Comparison of ENCODE assay signal across 8 mouse cellular contexts in genomic region chr4:129130755-129131303, GRCm38 (mm10). TPM values are rescaled to one million over a fixed set of nuclear protein-coding genes. Genes with fewer than 3 reads are reported as not detected.
DNase-seq lines count a peak whose midpoint lies in the region; ATAC-seq and TF ChIP-seq lines count a peak whose summit lies in the region.

No protein-coding gene starts in this region.

- no peaks in the 10 kb centered on the region for H3K9me3 ChIP-seq in intestine, embryonic 15.5 days
- no peaks in the 10 kb centered on the region for H3K9me3 ChIP-seq in lung, embryonic 15.5 days

- peaks cover 5% of the 10 kb centered on the region for H3K27me3 ChIP-seq in intestine, embryonic 15.5 days (replicated peaks)
- peaks cover 20% of the 10 kb centered on the region for H3K27me3 ChIP-seq in lung, embryonic 15.5 days

- DNase-seq in gastrocnemius, adult 2 months = no peak
- no peak for DNase-seq in gastrocnemius, postnatal 36 days
- DNase-seq in embryo, embryonic 11 days = peak; percentile 79
- peak; percentile 60 for DNase-seq in testis, postnatal 14 days (ENCODE audit: low spot score)
- DNase-seq in layer of hippocampus, postnatal 25 days (ENCODE audit: extremely low spot score in 1 of 2, low spot score in 1 of 2) = no peak
- DNase-seq in layer of hippocampus, adult 2 months (ENCODE audit: low spot score in 2 of 2) = no peak

- 5% methylated on average over 17 of the region's 17 CpGs for WGBS in intestine, embryonic 15.5 days
- 3% methylated on average over 17 of the region's 17 CpGs for WGBS in lung, embryonic 15.5 days

- intact Hi-C loops in gastrocnemius, adult 2 months (cut with DNase I) = no loop called here
- intact Hi-C loops in gastrocnemius, postnatal 36 days (cut with DNase I) = loop anchor here (10.0 kb wide), 1 partner anchor 324 kb away; no protein-coding TSS in a partner anchor

- peak overlapping the region; percentile 55 for H3K4me2 ChIP-seq in intestine, embryonic 15.5 days (replicated peaks)
- H3K4me2 ChIP-seq in lung, embryonic 15.5 days = peak overlapping the region; percentile 47

- H3K9ac ChIP-seq in intestine, embryonic 15.5 days = peak overlapping the region; percentile 28
- no peak overlapping the region for H3K9ac ChIP-seq in lung, embryonic 15.5 days

- peaks cover 27% of the 10 kb centered on the region for H3K4me1 ChIP-seq in intestine, embryonic 15.5 days (replicated peaks)
- peaks cover 22% of the 10 kb centered on the region for H3K4me1 ChIP-seq in lung, embryonic 15.5 days

- no peak for TF ChIP-seq CTCF in gastrocnemius, adult 2 months (IDR thresholded peaks at IDR 0.05)
- TF ChIP-seq CTCF in layer of hippocampus, adult 2 months (conservative IDR thresholded peaks at IDR 0.05) = no peak

- peak overlapping the region; percentile 21; the same call in 1 of the 2 replicates for H3K4me3 ChIP-seq in gastrocnemius, adult 2 months
- H3K4me3 ChIP-seq in intestine, embryonic 15.5 days (replicated peaks) = peak overlapping the region; percentile 26
- peak overlapping the region; percentile 15 for H3K4me3 ChIP-seq in lung, embryonic 15.5 days
- no peak overlapping the region for H3K4me3 ChIP-seq in layer of hippocampus, adult 2 months

- H3K27ac ChIP-seq in gastrocnemius, adult 2 months = no peak overlapping the region
- no peak overlapping the region for H3K27ac ChIP-seq in intestine, embryonic 15.5 days
- H3K27ac ChIP-seq in lung, embryonic 15.5 days = no peak overlapping the region
- no peak overlapping the region for H3K27ac ChIP-seq in layer of hippocampus, adult 2 months

- peak; percentile 69 for ATAC-seq in intestine, embryonic 15.5 days
- ATAC-seq in lung, embryonic 15.5 days (ENCODE audit: borderline replicate concordance, extremely low read depth, low FRiP score, low TSS enrichment) = no peak

- no peaks in the 10 kb centered on the region for H3K36me3 ChIP-seq in intestine, embryonic 15.5 days
- no peaks in the 10 kb centered on the region for H3K36me3 ChIP-seq in lung, embryonic 15.5 days

RNA-seq across cellular contexts. Expression of gene Fndc5, which starts 6.0 kb away (rescaled TPM):
- 100 to 1,000 TPM in 1 of 2 experiments, 10 to 100 TPM in 1; 52.1 to 132 TPM for total RNA-seq in gastrocnemius, adult 2 months (2021)
- 10 to 100 TPM; 68.2 to 86.2 TPM for total RNA-seq in gastrocnemius, postnatal 36 days (2021)
- 2.7 and 2.9 TPM in 2 replicates for polyA plus RNA-seq in intestine, embryonic 15.5 days (2015; fragmentation: Nextera tagmentation; extraction: Ambion mirVana)
- 2.7 and 3.7 TPM in 2 replicates for polyA plus RNA-seq in lung, embryonic 15.5 days (2015; fragmentation: Nextera tagmentation; extraction: Ambion mirVana)
- total RNA-seq in layer of hippocampus, postnatal 25 days (2021) = 10 to 100 TPM; 85.1 to 86.0 TPM
- total RNA-seq in layer of hippocampus, adult 2 months (2021) = 10 to 100 TPM; 77.5 to 78.6 TPM

RNA-seq across cellular contexts. Expression of gene Hpca, which starts 9.0 kb away (rescaled TPM):
- total RNA-seq in gastrocnemius, adult 2 months (2021) = not detected
- total RNA-seq in gastrocnemius, postnatal 36 days (2021) = not detected
- 4.1 and 5.2 TPM in 2 replicates for polyA plus RNA-seq in intestine, embryonic 15.5 days (2015; fragmentation: Nextera tagmentation; extraction: Ambion mirVana)
- polyA plus RNA-seq in lung, embryonic 15.5 days (2015; fragmentation: Nextera tagmentation; extraction: Ambion mirVana) = 2.3 and 2.6 TPM in 2 replicates
- 1,000 to 10,000 TPM; 2,567 to 2,613 TPM for total RNA-seq in layer of hippocampus, postnatal 25 days (2021)
- 1,000 to 10,000 TPM; 2,418 to 2,601 TPM for total RNA-seq in layer of hippocampus, adult 2 months (2021)

RNA-seq across cellular contexts. Expression of gene Tmem54, which starts 25.5 kb away (rescaled TPM):
- total RNA-seq in gastrocnemius, adult 2 months (2021) = not detected
- not detected for total RNA-seq in gastrocnemius, postnatal 36 days (2021)
- 90.0 and 106 TPM in 2 replicates for polyA plus RNA-seq in intestine, embryonic 15.5 days (2015; fragmentation: Nextera tagmentation; extraction: Ambion mirVana)
- polyA plus RNA-seq in lung, embryonic 15.5 days (2015; fragmentation: Nextera tagmentation; extraction: Ambion mirVana) = 16.7 and 18.8 TPM in 2 replicates
- not detected for total RNA-seq in layer of hippocampus, postnatal 25 days (2021)
- not detected for total RNA-seq in layer of hippocampus, adult 2 months (2021)

RNA-seq across cellular contexts. Expression of gene S100pbp, which starts 58.7 kb away (rescaled TPM):
- 1 to 10 TPM; 4.7 to 4.9 TPM for total RNA-seq in gastrocnemius, adult 2 months (2021)
- total RNA-seq in gastrocnemius, postnatal 36 days (2021) = 1 to 10 TPM; 3.3 to 5.1 TPM
- polyA plus RNA-seq in intestine, embryonic 15.5 days (2015; fragmentation: Nextera tagmentation; extraction: Ambion mirVana) = 12.5 and 14.5 TPM in 2 replicates
- 13.5 and 14.4 TPM in 2 replicates for polyA plus RNA-seq in lung, embryonic 15.5 days (2015; fragmentation: Nextera tagmentation; extraction: Ambion mirVana)
- total RNA-seq in layer of hippocampus, postnatal 25 days (2021) = 10 to 100 TPM; 32.5 to 35.2 TPM
- total RNA-seq in layer of hippocampus, adult 2 months (2021) = 10 to 100 TPM; 33.6 to 36.0 TPM

RNA-seq across cellular contexts. Expression of gene Yars, which starts 58.7 kb away (rescaled TPM):
- 10 to 100 TPM; 39.8 to 43.0 TPM for total RNA-seq in gastrocnemius, adult 2 months (2021)
- 10 to 100 TPM; 38.0 to 39.8 TPM for total RNA-seq in gastrocnemius, postnatal 36 days (2021)
- 94.2 and 97.2 TPM in 2 replicates for polyA plus RNA-seq in intestine, embryonic 15.5 days (2015; fragmentation: Nextera tagmentation; extraction: Ambion mirVana)
- 66.4 and 69.8 TPM in 2 replicates for polyA plus RNA-seq in lung, embryonic 15.5 days (2015; fragmentation: Nextera tagmentation; extraction: Ambion mirVana)
- total RNA-seq in layer of hippocampus, postnatal 25 days (2021) = 10 to 100 TPM; 85.0 to 85.9 TPM
- total RNA-seq in layer of hippocampus, adult 2 months (2021) = 10 to 100 TPM; 93.4 to 95.1 TPM

Comparison
In these comparisons a context has a peak if more than half of its experiments do, and no peak if none do; other contexts are left out.
1. DNase-seq: peak in embryo, embryonic 11 days (single experiment) and testis, postnatal 14 days (single experiment); none in gastrocnemius, adult 2 months (single experiment), gastrocnemius, postnatal 36 days (0 of 2), layer of hippocampus, postnatal 25 days (0 of 2) and layer of hippocampus, adult 2 months (0 of 2).
2. RNA of gene Hpca, which starts 9.0 kb away (total RNA-seq): 2,567 to 2,613 TPM in layer of hippocampus, postnatal 25 days and 2,418 to 2,601 TPM in layer of hippocampus, adult 2 months; not detected in gastrocnemius, postnatal 36 days and not detected in gastrocnemius, adult 2 months; every median in the first group is over 1,000 times any median in the second.